Mouse (Mus musculus) spleen, postnatal 10 days (tissue): ENCODE measurements around the gene Gm20604.

Experiments used
- DNase-seq, 2 experiments: peaks; one replicate each; pipeline ENCODE4 v3.0.0; 2021 to 2022; ENCODE audit warnings: low spot score in 2 of 2

The Gm20604 gene

GRCm38 (mm10) chr12:102706833-102707463 lies 51.5 kb downstream of the Gm20604 start:
- DNase-seq, result no peak

- no peak for DNase-seq
Measured at GRCm38 (mm10) chr12:102705906-102706640, 52.4 kb downstream of the Gm20604 start.

GRCm38 (mm10) chr12:102705216-102705871 lies 53.1 kb downstream of the Gm20604 start:
- DNase-seq, result peak; percentile 84 to 93

DNA sequence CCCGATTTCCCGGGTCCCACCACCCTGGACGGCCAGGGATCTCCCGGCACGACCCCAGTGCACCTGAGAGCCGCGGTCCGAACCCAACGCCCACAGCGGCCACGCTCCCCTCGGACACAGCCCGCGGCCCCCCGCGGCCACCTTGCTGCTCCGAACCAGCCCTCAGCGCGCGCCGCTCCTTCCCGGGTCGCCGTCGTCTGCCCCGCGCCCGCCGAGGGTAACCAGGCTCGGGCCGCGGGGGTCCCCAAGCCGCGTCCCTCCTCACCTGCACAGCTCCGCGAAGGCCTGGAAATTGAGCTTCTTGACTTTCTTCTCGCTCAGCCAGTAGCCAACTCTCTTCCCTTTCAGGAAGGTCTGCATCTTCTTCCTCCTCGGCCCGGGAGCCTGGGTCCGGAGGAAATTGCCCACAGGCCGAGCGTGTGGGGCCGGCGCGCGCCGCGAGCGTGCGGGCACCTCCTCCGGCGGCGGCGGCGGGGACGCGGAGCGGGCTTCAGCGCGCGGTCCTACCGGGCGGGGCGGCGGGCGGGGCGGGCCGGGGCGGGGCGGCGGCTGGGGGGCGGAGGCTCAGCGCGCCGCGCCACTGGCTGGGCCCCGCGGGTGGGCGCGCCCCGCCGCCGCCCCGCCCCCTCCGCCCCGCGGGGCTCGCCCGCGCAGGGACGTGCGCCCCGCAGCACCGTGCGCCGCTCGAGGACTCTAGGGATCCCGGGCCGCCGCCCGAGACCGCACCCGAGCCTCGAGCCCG lies 53.8 kb downstream of the Gm20604 start, which contains the start of gene Itpk1:
Gene Itpk1 (minus strand): TSS at position 474 of the 742 bp plus-strand sequence.
- DNase-seq, result peak; percentile 64 to 71

DNA sequence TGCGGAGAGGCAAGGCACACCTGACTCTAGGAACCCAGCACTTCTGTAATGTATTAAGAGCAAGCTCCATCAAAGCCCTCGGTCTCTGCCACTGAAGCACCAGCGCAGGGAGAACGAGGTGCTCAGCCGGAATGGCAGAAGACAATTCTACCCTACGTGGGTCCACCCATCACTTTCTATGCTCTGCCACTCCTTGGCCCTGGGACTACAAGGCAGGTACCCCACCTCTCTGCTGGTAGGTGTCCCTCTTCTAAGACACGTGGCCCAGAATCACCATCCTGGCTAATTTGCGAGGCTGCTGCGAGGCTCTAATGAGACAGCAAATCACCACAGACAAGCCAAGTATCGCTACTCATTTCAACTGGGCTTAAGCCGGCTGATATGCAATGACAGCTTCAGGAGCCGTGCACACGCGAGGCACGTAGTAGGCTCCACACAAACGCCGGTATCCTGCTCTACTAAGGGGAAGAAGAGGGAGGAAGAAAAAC lies 54.5 kb downstream of the Gm20604 start:
- no peak for DNase-seq

- no peak for DNase-seq
Measured at GRCm38 (mm10) chr12:102703441-102703840, 55.0 kb downstream of the Gm20604 start.

GRCm38 (mm10) chr12:102703111-102703412 lies 55.4 kb downstream of the Gm20604 start:
- no peak for DNase-seq

DNA sequence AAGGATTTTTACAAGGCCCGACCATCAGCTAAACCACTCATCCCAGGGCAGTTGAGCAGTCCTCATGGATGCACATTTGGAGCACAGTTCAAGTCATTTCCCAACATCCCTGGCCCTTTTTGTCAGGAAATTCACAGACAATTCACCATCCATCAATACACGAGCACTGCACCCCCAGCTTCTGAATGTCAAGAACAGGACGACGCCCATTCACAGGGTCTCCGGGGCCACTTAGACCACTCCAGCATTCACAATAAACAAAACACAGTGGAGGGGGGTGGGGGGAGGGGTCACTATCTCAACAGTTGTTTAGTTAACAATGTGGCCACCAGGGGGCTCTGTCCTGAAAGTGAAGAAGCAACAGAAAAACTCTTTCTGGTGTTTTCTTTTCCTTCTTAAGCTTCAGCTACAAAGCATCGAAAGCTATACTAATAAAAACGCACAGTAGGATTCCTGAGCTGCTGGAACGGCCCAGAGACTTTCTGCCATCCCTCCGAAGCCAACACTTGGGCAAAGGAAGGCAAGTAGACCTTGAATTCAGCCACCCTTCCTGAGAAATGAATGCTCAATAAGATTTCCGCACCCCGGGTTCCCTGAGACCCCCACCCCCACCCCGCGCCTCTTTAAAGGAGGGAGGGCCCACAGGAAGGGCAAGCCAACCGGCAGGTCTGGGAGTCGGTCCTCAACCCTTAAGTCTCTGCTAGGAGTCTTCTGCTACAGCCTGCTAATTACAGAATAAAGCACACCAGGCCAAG lies 55.9 kb downstream of the Gm20604 start:
- DNase-seq, result peak; percentile 69 to 92

GRCm38 (mm10) chr12:102701691-102702207 lies 56.7 kb downstream of the Gm20604 start:
- no peak for DNase-seq

DNA sequence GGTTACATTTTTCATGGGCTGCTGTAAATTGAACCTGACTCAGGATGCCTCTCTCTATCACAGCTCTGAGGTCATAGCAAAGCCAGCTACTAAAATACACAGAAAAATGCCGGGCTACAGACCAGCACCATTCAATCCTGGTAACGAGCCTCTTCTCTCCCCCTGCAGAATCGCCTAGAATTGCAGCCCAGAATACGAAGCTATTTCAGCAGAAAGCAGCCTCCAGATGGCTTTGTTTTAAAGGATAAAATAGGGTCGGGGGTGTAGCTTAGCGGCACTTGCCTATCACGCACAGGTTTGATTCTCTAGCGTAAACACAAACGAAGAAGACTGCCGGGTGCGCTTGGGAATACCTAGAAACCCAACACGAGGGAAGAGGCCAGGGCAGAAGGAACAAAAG lies 58.0 kb downstream of the Gm20604 start:
- DNase-seq, result no peak

GRCm38 (mm10) chr12:102699156-102699555 lies 59.3 kb downstream of the Gm20604 start:
- DNase-seq, result no peak

GRCm38 (mm10) chr12:102698089-102698684 lies 60.3 kb downstream of the Gm20604 start:
- no peak for DNase-seq

GRCm38 (mm10) chr12:102697381-102697780 lies 61.1 kb downstream of the Gm20604 start:
- no peak for DNase-seq

DNA sequence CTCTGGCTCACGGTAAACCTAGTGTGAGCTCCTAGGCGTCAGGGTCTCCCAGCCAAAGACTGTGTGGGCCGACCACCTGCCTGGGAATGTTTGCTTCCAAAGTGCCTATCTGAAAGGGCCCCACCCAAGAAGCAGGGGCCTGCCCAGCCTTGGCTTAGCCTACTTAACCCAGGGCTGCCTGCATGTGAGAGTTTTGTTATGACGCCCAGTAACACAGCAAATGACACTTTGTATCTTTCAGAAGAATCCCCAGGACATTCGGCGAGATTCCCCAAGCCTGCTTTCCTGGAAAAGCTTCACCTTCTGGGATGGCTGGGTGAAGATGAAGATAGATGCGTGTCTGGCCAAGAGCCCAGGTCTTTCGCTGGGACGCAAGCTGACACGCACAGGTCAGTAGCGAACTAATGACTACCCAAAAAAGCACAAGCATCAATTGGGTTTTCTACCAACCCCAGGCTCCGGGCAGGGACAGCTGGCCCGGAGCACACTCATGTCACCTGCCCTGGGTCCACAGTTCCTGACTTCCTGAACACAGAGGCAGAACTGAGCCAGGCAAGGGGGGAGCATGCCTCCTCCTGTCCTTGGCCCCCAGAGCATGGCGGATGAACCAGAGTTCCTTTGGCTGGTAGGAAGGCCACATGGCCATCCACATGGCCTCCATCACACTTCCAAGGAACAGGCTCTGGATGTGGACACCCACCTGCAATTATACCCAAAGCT lies 61.7 kb downstream of the Gm20604 start:
- DNase-seq, result no peak

DNA sequence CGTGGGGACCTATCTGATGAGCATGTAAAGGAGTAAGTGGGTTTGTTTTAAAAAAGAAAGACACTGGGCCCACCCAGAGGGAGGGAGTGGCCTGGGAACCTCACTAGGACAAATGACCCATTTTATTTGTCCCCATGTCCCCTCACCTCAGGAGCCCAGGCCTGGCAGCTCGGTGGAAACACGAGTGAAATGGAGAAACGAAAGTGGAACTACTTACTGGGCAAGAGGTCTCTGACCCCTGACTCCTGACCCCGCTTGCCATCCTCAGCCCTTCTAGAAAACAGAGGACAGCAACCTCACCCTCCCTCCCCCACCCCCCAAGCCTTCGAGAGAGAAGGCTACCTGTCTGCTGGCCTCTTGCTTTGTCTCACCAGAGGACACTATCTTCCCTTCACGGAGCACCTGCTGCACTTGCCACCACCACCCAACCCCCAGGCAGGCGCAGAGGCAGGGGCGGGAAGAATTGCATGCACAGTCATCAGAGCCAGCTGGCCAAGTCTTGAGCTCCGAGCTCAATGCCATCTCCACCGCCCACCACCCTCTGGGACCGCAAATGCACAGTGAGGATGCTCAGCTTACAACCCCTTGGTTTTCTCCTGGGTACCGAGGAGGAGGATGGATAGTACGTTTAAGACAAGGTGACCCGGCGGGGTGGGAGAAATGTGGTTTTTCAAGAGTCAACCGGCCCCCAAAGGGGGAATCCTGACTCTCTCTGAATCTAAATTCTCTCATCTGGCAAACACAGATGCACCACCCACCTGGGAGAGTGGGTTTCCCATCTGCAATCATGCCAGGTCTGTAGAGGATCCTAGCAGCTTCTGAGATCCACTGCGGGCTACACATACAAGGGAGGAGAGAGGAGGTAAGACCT lies 62.9 kb downstream of the Gm20604 start:
- no peak for DNase-seq

- DNase-seq, result no peak
Measured at GRCm38 (mm10) chr12:102691761-102692160, 66.7 kb downstream of the Gm20604 start.
